Mouse (Mus musculus) thymus, adult 2 months (tissue): ENCODE data around the gene Greb1. TPM values are rescaled to one million over a fixed set of nuclear protein-coding genes. Genes with fewer than 3 reads are reported as not detected.

Experiments used
- DNase-seq: peaks from one replicate; pipeline ENCODE4 v3.0.0; 2021
- H3K27ac ChIP-seq: fragments of 200-500 bp; 2 replicates; pipeline ENCODE4 v1.5.1; 2012; ENCODE audit warnings: low read length, control low read depth; ENCODE audit not compliant: control insufficient read depth, insufficient read depth
- H3K27me3 ChIP-seq: fragments of 200-500 bp; 2 replicates; pipeline ENCODE4 v1.6.1; 2012; ENCODE audit warnings: mild to moderate bottlenecking, low read length, moderate library complexity, mixed read lengths; ENCODE audit not compliant: control insufficient read depth, insufficient read depth
- H3K36me3 ChIP-seq: fragments of 200-500 bp; 2 replicates; pipeline ENCODE4 v1.6.1; 2012; ENCODE audit warnings: mild to moderate bottlenecking, low read length, moderate library complexity; ENCODE audit not compliant: control insufficient read depth, insufficient read depth
- H3K4me1 ChIP-seq: fragments of 200-500 bp; replicated peaks from 2 replicates; pipeline ENCODE4 v1.6.1; 2012; ENCODE audit warnings: low read length; ENCODE audit not compliant: control insufficient read depth, insufficient read depth
- H3K4me3 ChIP-seq: fragments of 200-500 bp; 2 replicates; pipeline ENCODE4 v1.5.1; 2012; ENCODE audit warnings: mild to moderate bottlenecking, low read length, control low read depth, moderate library complexity; ENCODE audit not compliant: control insufficient read depth, insufficient read depth
- CTCF ChIP-seq: fragments of 200-500 bp; IDR thresholded peaks from 2 replicates; pipeline ENCODE4 v1.5.1; 2012; ENCODE audit warnings: mild to moderate bottlenecking, control low read depth, low read length, moderate library complexity, borderline replicate concordance; ENCODE audit not compliant: control insufficient read depth, poor library complexity, insufficient read depth; ENCODE audit errors: extremely low read depth
- POLR2A ChIP-seq: fragments of 200-500 bp; IDR thresholded peaks from 2 replicates; pipeline ENCODE4 v1.6.1; 2012; ENCODE audit warnings: mild to moderate bottlenecking, low read length, control low read depth, moderate library complexity; ENCODE audit not compliant: control insufficient read depth, poor library complexity, insufficient read depth; ENCODE audit errors: extremely low read depth
- WGBS: fragments of 180-500 bp; shearing (Covaris S2); methylation state at CpG from one replicate; pipeline ENCODE4 v1.1.7; 2018; 5-methylcytosine and 5-hydroxymethylcytosine counted together
- polyA plus RNA-seq: library from polyadenylated mRNA; depleted of rRNA; stranded (reverse); fragments of >200 nt; gene quantifications from 2 replicates; pipeline ENCODE4 v1.2.3, GENCODE M21; 2012

The Greb1 gene
- polyA plus RNA-seq, 1 experiment = 10.6 TPM

DNA sequence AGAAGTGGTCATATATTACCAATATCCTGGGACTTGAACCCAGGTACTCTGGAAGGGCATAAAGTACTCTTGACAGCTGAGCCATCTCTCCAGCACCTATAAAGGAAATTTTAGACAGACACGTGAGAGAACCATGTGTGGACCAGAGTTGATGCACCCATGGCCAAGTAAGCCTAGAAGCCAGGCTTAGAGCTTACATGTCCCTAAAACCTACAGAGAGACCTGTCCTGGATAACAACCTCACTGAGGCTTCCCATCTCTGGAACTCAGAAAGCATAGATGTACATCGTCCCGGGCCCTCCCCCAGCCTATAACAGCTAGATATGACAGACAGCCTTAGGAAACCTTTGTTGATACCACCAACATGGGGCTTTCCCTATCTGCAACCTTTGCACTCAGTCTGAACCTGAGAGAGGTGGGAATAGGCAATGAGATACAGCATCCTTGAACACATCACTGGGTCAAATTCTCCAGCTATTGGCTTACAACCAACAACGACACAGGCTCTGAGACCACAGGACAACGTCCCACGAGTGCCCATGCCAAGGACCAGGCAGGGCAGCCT is 31.0 kb downstream of the Greb1 start:
- WGBS = 89% methylated on average over 6 of the region's 6 CpGs
- H3K4me3 ChIP-seq = no peak overlapping the region
- H3K27ac ChIP-seq = no peak overlapping the region
- H3K27me3 ChIP-seq = no peaks in the 10 kb centered on the region
- H3K36me3 ChIP-seq = no peaks in the 10 kb centered on the region
- no peak for DNase-seq
- TF ChIP-seq POLR2A (no peak), CTCF (no peak)
- no peaks in the 10 kb centered on the region for H3K4me1 ChIP-seq

DNA sequence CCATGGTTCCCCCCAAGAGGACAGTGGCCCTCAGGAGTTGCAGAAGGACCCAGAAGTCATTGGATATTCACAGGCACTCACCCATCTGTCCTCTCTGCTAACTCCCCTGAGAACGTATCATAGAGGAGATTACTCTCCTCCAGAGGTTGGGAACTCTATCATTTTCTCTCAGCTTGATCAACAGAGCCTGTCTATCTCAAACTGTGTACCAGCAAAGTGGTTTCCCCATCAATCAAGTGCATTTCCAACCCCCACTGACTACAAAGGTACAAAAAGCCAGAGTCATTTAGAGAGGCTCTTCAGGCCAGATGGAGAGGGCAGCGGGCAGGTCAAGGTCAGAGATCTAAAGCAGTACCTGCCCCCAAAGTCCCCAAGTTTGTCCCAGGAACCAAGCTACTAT is 32.0 kb downstream of the Greb1 start:
- Histone ChIP-seq H3K27ac (no peak overlapping the region), H3K4me1 (no peaks in the 10 kb centered on the region), H3K4me3 (no peak overlapping the region), H3K27me3 (no peaks in the 10 kb centered on the region), H3K36me3 (no peaks in the 10 kb centered on the region)
- WGBS = 91% methylated on average over 2 of the region's 2 CpGs
- DNase-seq = no peak
- TF ChIP-seq CTCF (no peak), POLR2A (no peak)

- no peak for DNase-seq
- 70% methylated on average over 3 of the region's 3 CpGs for WGBS
- Histone ChIP-seq H3K27ac (no peak overlapping the region), H3K27me3 (no peaks in the 10 kb centered on the region), H3K36me3 (no peaks in the 10 kb centered on the region), H3K4me1 (no peaks in the 10 kb centered on the region), H3K4me3 (no peak overlapping the region)
- TF ChIP-seq POLR2A (no peak), CTCF (no peak)
Observed at GRCm38 (mm10) chr12:16768251-16768650, 32.4 kb downstream of the Greb1 start.

DNA sequence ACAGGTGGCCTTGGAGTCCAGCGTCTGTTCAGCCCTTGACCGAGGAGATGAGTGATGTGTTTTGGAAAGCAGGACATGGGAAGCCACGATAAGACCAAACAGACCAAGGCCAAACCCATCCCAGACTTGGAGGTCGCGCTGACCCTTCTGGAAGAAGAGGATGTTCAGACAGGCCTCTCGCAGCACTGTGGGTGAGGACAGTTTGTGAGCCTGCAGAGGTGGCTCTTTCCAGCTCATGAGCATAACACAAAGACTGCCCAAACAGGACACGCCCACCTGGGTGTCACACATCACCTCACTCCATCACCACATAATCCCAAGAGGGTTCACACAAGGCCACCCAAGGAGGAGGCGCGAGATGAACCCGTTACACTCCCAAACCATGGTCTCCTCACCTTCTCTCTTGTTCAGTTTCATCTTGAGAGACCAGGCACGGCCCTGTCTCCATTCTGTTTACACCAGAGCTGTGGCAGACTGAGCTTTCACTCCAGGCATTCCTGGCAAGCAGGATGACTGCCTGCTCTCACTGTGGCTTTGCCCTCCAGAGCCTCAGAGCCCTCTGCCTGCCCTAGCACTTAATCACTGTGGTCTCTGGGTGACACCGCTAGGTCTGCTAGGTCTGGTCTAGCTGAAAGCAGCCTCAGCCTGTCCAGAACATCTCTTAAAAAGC is 35.8 kb downstream of the Greb1 start:
- no peak for DNase-seq
- Histone ChIP-seq H3K27ac (no peak overlapping the region), H3K27me3 (no peaks in the 10 kb centered on the region), H3K4me1 (no peaks in the 10 kb centered on the region), H3K4me3 (no peak overlapping the region), H3K36me3 (no peaks in the 10 kb centered on the region)
- TF ChIP-seq POLR2A = no peak
- TF ChIP-seq CTCF = no peak
- WGBS = 86% methylated on average over 12 of the region's 12 CpGs

- no peak overlapping the region for H3K4me3 ChIP-seq
- no peaks in the 10 kb centered on the region for H3K36me3 ChIP-seq
- H3K27ac ChIP-seq = no peak overlapping the region
- no peaks in the 10 kb centered on the region for H3K4me1 ChIP-seq
- no peak for TF ChIP-seq POLR2A
- no peak for TF ChIP-seq CTCF
- H3K27me3 ChIP-seq = no peaks in the 10 kb centered on the region
- no peak for DNase-seq
- 91% methylated on average over 4 of the region's 4 CpGs for WGBS
Observed at GRCm38 (mm10) chr12:16763649-16764422, 36.9 kb downstream of the Greb1 start.

- Histone ChIP-seq H3K27me3 (no peaks in the 10 kb centered on the region), H3K27ac (no peak overlapping the region), H3K4me1 (no peaks in the 10 kb centered on the region), H3K4me3 (no peak overlapping the region), H3K36me3 (no peaks in the 10 kb centered on the region)
- DNase-seq = no peak
- 97% methylated on average over 3 of the region's 3 CpGs for whole genome bisulfite sequencing
- TF ChIP-seq CTCF = no peak
- no peak for TF ChIP-seq POLR2A
Observed at GRCm38 (mm10) chr12:16761461-16761860, 39.2 kb downstream of the Greb1 start.
